Mouse (Mus musculus) erythroblast, embryonic 14.5 days (primary cell): ENCODE data around the gene Malsu1. TPM values are rescaled to one million over a fixed set of nuclear protein-coding genes. Genes with fewer than 3 reads are reported as not detected.
A peak's percentile ranks its signal among the peaks of the same experiment; 100 is the strongest.

Experiments used
- H3K27me3 ChIP-seq: 2 replicates; pipeline ENCODE4 v1.6.1; 2012; ENCODE audit warnings: inconsistent platforms; ENCODE audit not compliant: control insufficient read depth
- H3K36me3 ChIP-seq: 2 replicates; pipeline ENCODE4 v1.6.1; 2012; ENCODE audit warnings: mild to moderate bottlenecking, inconsistent platforms; ENCODE audit not compliant: control insufficient read depth
- H3K4me1 ChIP-seq: 2 replicates; pipeline ENCODE4 v1.6.1; 2012; ENCODE audit warnings: inconsistent platforms; ENCODE audit not compliant: control insufficient read depth
- H3K4me3 ChIP-seq: replicated peaks from 2 replicates; pipeline ENCODE3; 2012; ENCODE audit warnings: moderate library complexity, mild to moderate bottlenecking, inconsistent platforms
- H3K9me3 ChIP-seq: 2 replicates; pipeline ENCODE4 v1.6.1; 2012; ENCODE audit warnings: low read length, inconsistent platforms, mixed read lengths; ENCODE audit not compliant: control insufficient read depth
- GATA1 ChIP-seq: IDR thresholded peaks from 2 replicates; pipeline ENCODE4 v1.6.1; 2012; ENCODE audit warnings: low read length, inconsistent platforms, mixed read lengths
- TAL1 ChIP-seq: IDR thresholded peaks from 3 replicates; pipeline ENCODE4 v1.6.1; 2012; ENCODE audit warnings: low read length, inconsistent platforms, mixed read lengths
- polyA plus RNA-seq: library from polyadenylated mRNA; stranded (reverse); fragments of >175 nt; gene quantifications from 2 replicates; pipeline ENCODE4 v1.2.3, GENCODE M21; 2012

Malsu1 gene
- polyA plus RNA-seq, 1 experiment = 2.9 TPM

DNA sequence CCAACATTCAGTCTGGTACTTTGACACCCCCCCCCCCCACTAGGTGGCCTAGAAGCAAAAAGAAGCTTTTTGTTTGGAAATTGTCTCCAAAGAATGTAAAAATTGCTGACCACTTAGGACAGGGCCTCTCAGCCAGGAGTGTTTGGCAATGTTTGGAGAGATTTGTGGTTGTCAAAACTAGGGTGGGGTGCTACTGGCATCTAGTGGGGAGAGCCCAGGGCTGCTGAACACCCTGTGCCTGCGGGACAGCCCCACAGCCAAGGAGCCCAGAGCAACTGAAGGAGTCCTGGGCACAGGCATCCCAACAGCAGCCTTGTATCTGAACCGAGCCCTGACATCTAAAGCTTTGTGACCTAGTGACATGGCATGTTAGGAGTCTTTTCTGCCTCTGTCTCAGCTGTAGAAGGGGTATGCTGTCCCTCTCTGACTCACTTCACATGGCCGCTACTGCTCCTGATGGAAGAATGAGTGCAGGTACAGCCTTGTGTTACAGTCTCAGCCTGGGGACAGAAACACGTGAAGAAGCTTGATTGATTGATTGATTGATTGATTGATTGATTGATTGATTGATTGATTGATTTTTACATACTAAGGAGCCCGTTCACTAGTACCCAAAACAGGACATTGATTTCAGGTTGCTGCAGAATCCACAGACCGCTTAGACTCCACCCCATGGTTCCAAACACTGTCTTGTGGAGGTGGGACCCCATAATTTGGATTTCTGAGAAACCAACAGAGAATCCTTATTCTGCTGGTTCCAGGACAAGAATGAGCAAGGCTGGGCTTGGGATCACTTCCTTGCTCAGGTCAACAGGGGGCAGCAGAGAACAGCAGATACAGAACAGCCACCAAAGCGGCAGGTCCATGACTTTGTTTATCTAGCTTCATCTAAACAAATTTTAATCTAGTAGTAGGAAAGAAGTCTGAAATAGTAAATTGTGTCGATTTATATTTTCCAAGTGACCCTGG, 16.3 kb upstream of the Malsu1 start:
- H3K36me3 ChIP-seq = no peaks in the 10 kb centered on the region
- peaks cover 3% of the 10 kb centered on the region; the same call in 1 of the 2 replicates for H3K9me3 ChIP-seq
- no peaks in the 10 kb centered on the region for H3K4me1 ChIP-seq
- TF ChIP-seq GATA1 = no peak
- TF ChIP-seq TAL1 = no peak
- no peaks in the 10 kb centered on the region for H3K27me3 ChIP-seq
- no peak overlapping the region for H3K4me3 ChIP-seq

GRCm38 (mm10) chr6:49068361-49068760, 5.2 kb upstream of the Malsu1 start:
- no peaks in the 10 kb centered on the region for H3K9me3 ChIP-seq
- H3K4me1 ChIP-seq = peaks cover 4% of the 10 kb centered on the region
- no peaks in the 10 kb centered on the region for H3K36me3 ChIP-seq
- TF ChIP-seq TAL1 (no peak), GATA1 (no peak)
- peaks cover 2% of the 10 kb centered on the region; the same call in 1 of the 2 replicates for H3K27me3 ChIP-seq
- no peak overlapping the region for H3K4me3 ChIP-seq

- Histone ChIP-seq H3K9me3 (no peaks in the 10 kb centered on the region), H3K4me3 (peak overlapping the region; percentile 70), H3K27me3 (peaks cover 2% of the 10 kb centered on the region; the same call in 1 of the 2 replicates), H3K4me1 (peaks cover 31% of the 10 kb centered on the region), H3K36me3 (peaks cover 12% of the 10 kb centered on the region)
- TF ChIP-seq GATA1 (no peak), TAL1 (no peak)
Observed at GRCm38 (mm10) chr6:49074117-49074490, 509 bp downstream of the Malsu1 start.

GRCm38 (mm10) chr6:49077894-49078293, 4.3 kb downstream of the Malsu1 start:
- peaks cover 26% of the 10 kb centered on the region for H3K36me3 ChIP-seq
- H3K4me3 ChIP-seq = no peak overlapping the region
- H3K27me3 ChIP-seq = no peaks in the 10 kb centered on the region
- H3K4me1 ChIP-seq = peaks cover 30% of the 10 kb centered on the region
- H3K9me3 ChIP-seq = no peaks in the 10 kb centered on the region
- no peak for TF ChIP-seq GATA1
- TF ChIP-seq TAL1 = no peak

- TF ChIP-seq TAL1 (no peak), GATA1 (no peak)
- Histone ChIP-seq H3K27me3 (no peaks in the 10 kb centered on the region), H3K4me1 (peaks cover 21% of the 10 kb centered on the region), H3K4me3 (no peak overlapping the region), H3K9me3 (no peaks in the 10 kb centered on the region), H3K36me3 (peaks cover 40% of the 10 kb centered on the region)
Observed at GRCm38 (mm10) chr6:49079313-49079712, 5.7 kb downstream of the Malsu1 start.

- TF ChIP-seq TAL1 (no peak), GATA1 (no peak)
- no peaks in the 10 kb centered on the region for H3K9me3 ChIP-seq
- H3K27me3 ChIP-seq = no peaks in the 10 kb centered on the region
- H3K4me1 ChIP-seq = peaks cover 4% of the 10 kb centered on the region
- no peak overlapping the region for H3K4me3 ChIP-seq
- H3K36me3 ChIP-seq = peaks cover 68% of the 10 kb centered on the region
Observed at GRCm38 (mm10) chr6:49083008-49083407, 9.4 kb downstream of the Malsu1 start.

DNA sequence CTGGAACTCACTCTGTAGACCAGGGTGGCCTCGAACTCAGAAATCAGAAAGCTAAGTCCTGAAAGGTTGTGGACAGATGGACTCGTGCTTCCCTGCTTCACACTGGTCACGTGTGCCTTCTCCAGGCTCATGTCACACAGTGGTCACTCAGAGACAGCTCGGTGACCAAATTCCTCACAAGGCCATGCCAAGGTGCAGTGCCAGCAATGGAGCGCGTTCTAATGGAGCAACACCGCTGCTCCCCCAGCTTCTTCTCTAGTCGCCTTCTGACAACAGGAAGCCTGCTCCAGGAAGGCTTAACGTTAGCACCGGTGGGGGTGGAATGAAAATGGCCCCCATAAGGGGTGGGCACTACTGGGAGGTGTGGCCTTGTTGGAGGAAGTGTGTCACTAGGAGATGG, 21.4 kb downstream of the Malsu1 start:
- H3K36me3 ChIP-seq = peaks cover 57% of the 10 kb centered on the region
- no peak overlapping the region for H3K4me3 ChIP-seq
- H3K9me3 ChIP-seq = no peaks in the 10 kb centered on the region
- H3K4me1 ChIP-seq = no peaks in the 10 kb centered on the region
- no peaks in the 10 kb centered on the region for H3K27me3 ChIP-seq
- TF ChIP-seq GATA1 (no peak), TAL1 (no peak)

DNA sequence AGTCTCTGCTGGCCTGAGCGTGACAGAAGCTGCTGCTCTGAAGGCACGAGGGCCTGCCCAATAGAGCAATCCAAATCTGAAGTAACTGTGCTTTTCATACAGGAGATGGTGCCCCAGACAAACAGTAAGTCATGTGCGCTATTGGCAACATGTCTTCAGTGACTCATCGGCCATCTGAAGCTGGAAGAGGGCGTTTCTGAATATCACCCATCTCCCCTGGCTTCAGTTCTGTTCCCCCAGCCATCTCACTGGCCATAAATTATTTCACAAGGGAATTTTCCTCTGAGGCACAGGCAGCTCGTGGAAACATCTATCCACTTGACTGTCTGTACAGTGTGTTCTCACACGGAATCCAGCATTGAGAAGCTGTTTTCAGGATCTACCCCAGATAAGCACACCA, 22.8 kb downstream of the Malsu1 start:
- TF ChIP-seq TAL1 (no peak), GATA1 (no peak)

GRCm38 (mm10) chr6:49096933-49097461, 23.4 kb downstream of the Malsu1 start:
- peaks cover 39% of the 10 kb centered on the region for H3K36me3 ChIP-seq
- TF ChIP-seq TAL1 = no peak
- TF ChIP-seq GATA1 = no peak

More for the DNA sequence above, 22.8 kb downstream of the Malsu1 start:
- no peak overlapping the region for H3K4me3 ChIP-seq
- no peaks in the 10 kb centered on the region for H3K27me3 ChIP-seq
- no peaks in the 10 kb centered on the region for H3K9me3 ChIP-seq
- no peaks in the 10 kb centered on the region for H3K4me1 ChIP-seq
- H3K36me3 ChIP-seq = peaks cover 42% of the 10 kb centered on the region

More at GRCm38 (mm10) chr6:49096933-49097461, 23.4 kb downstream of the Malsu1 start:
- no peaks in the 10 kb centered on the region for H3K4me1 ChIP-seq
- H3K4me3 ChIP-seq = no peak overlapping the region
- no peaks in the 10 kb centered on the region for H3K27me3 ChIP-seq
- H3K9me3 ChIP-seq = no peaks in the 10 kb centered on the region
